Mouse (Mus musculus) E14TG2a.4 (cell line): ENCODE data around the gene Dhrs3.

Experiments
- H3K27me3 ChIP-seq: 2 replicates; pipeline ENCODE4 v1.6.1; 2014; ENCODE audit warnings: low read length, control low read depth; ENCODE audit not compliant: insufficient read depth
- H3K36me3 ChIP-seq: 2 replicates; pipeline ENCODE4 v1.6.1; 2014; ENCODE audit warnings: low read length, control low read depth; ENCODE audit not compliant: insufficient read depth
- H3K4me1 ChIP-seq: replicated peaks from 2 replicates; pipeline ENCODE4 v1.6.1; 2014; ENCODE audit warnings: low read depth, low read length, control low read depth
- H3K4me3 ChIP-seq: replicated peaks from 2 replicates; pipeline ENCODE4 v1.5.1; 2014; ENCODE audit warnings: mild to moderate bottlenecking, low read length
- H3K9me3 ChIP-seq: 2 replicates; pipeline ENCODE4 v1.6.1; 2014; ENCODE audit warnings: low read length, control low read depth
- CTCF ChIP-seq: conservative IDR thresholded peaks from 2 replicates; pipeline ENCODE4 v1.5.1; 2014; ENCODE audit warnings: low read length
- NANOG ChIP-seq: IDR thresholded peaks from 2 replicates; pipeline ENCODE4 v1.6.1; 2014; ENCODE audit warnings: borderline replicate concordance, low read length, mixed read lengths
- POU5F1 ChIP-seq: IDR thresholded peaks from 2 replicates; pipeline ENCODE4 v1.6.1; 2014; ENCODE audit warnings: low read length, borderline replicate concordance

Dhrs3 gene

GRCm38 (mm10) chr4:144951859-144952258 lies 59.2 kb downstream of the Dhrs3 start:
- H3K36me3 ChIP-seq = no peaks in the 10 kb centered on the region

GRCm38 (mm10) chr4:144953421-144953820 lies 60.8 kb downstream of the Dhrs3 start:
- Histone ChIP-seq H3K9me3 (no peaks in the 10 kb centered on the region), H3K4me3 (no peak overlapping the region), H3K36me3 (no peaks in the 10 kb centered on the region), H3K4me1 (no peaks in the 10 kb centered on the region; the same call in 1 of the 2 replicates), H3K27me3 (no peaks in the 10 kb centered on the region)
- TF ChIP-seq CTCF (no peak), POU5F1 (no peak), NANOG (no peak)

More at GRCm38 (mm10) chr4:144951859-144952258, 59.2 kb downstream of the Dhrs3 start:
- H3K4me1 ChIP-seq = no peaks in the 10 kb centered on the region; the same call in 1 of the 2 replicates
- H3K27me3 ChIP-seq = no peaks in the 10 kb centered on the region
- no peaks in the 10 kb centered on the region for H3K9me3 ChIP-seq
- H3K4me3 ChIP-seq = no peak overlapping the region
- TF ChIP-seq POU5F1 = no peak
- TF ChIP-seq NANOG = no peak
- TF ChIP-seq CTCF = no peak

- H3K27me3 ChIP-seq = no peaks in the 10 kb centered on the region
- TF ChIP-seq NANOG (no peak), POU5F1 (no peak), CTCF (no peak)
- no peaks in the 10 kb centered on the region for H3K36me3 ChIP-seq
- H3K4me1 ChIP-seq = no peaks in the 10 kb centered on the region
- H3K9me3 ChIP-seq = no peaks in the 10 kb centered on the region
- no peak overlapping the region for H3K4me3 ChIP-seq
These were observed 63.2 kb downstream of the Dhrs3 start for GRCm38 (mm10) chr4:144955863-144956262.

GRCm38 (mm10) chr4:144956293-144956692 lies 63.7 kb downstream of the Dhrs3 start:
- Histone ChIP-seq H3K36me3 (no peaks in the 10 kb centered on the region), H3K27me3 (no peaks in the 10 kb centered on the region), H3K4me3 (no peak overlapping the region), H3K9me3 (no peaks in the 10 kb centered on the region), H3K4me1 (no peaks in the 10 kb centered on the region)
- no peak for TF ChIP-seq NANOG
- no peak for TF ChIP-seq CTCF
- no peak for TF ChIP-seq POU5F1

GRCm38 (mm10) chr4:144957186-144957585 lies 64.6 kb downstream of the Dhrs3 start:
- Histone ChIP-seq H3K4me1 (no peaks in the 10 kb centered on the region), H3K27me3 (no peaks in the 10 kb centered on the region), H3K4me3 (no peak overlapping the region), H3K36me3 (no peaks in the 10 kb centered on the region), H3K9me3 (no peaks in the 10 kb centered on the region)
- no peak for TF ChIP-seq NANOG
- no peak for TF ChIP-seq POU5F1
- no peak for TF ChIP-seq CTCF

- H3K36me3 ChIP-seq = no peaks in the 10 kb centered on the region
- no peaks in the 10 kb centered on the region for H3K9me3 ChIP-seq
- TF ChIP-seq CTCF = no peak
- TF ChIP-seq POU5F1 = no peak
- TF ChIP-seq NANOG = no peak
- H3K27me3 ChIP-seq = no peaks in the 10 kb centered on the region
- no peak overlapping the region for H3K4me3 ChIP-seq
- no peaks in the 10 kb centered on the region for H3K4me1 ChIP-seq
These were observed 65.1 kb downstream of the Dhrs3 start for GRCm38 (mm10) chr4:144957721-144958120.

GRCm38 (mm10) chr4:144960188-144960904 lies 67.7 kb downstream of the Dhrs3 start:
- Histone ChIP-seq H3K4me1 (no peaks in the 10 kb centered on the region), H3K27me3 (no peaks in the 10 kb centered on the region)
- no peak for TF ChIP-seq NANOG
- TF ChIP-seq POU5F1 = no peak
- TF ChIP-seq CTCF = no peak

GRCm38 (mm10) chr4:144961232-144961631 lies 68.6 kb downstream of the Dhrs3 start:
- H3K9me3 ChIP-seq = no peaks in the 10 kb centered on the region
- H3K4me3 ChIP-seq = no peak overlapping the region
- no peaks in the 10 kb centered on the region for H3K4me1 ChIP-seq
- H3K36me3 ChIP-seq = no peaks in the 10 kb centered on the region
- no peak for TF ChIP-seq POU5F1
- no peak for TF ChIP-seq CTCF
- TF ChIP-seq NANOG = no peak
- no peaks in the 10 kb centered on the region for H3K27me3 ChIP-seq

More at GRCm38 (mm10) chr4:144960188-144960904, 67.7 kb downstream of the Dhrs3 start:
- no peaks in the 10 kb centered on the region for H3K36me3 ChIP-seq
- no peak overlapping the region for H3K4me3 ChIP-seq
- no peaks in the 10 kb centered on the region for H3K9me3 ChIP-seq

GRCm38 (mm10) chr4:144961696-144962095 lies 69.1 kb downstream of the Dhrs3 start:
- Histone ChIP-seq H3K9me3 (no peaks in the 10 kb centered on the region), H3K36me3 (no peaks in the 10 kb centered on the region), H3K4me3 (no peak overlapping the region), H3K4me1 (no peaks in the 10 kb centered on the region), H3K27me3 (no peaks in the 10 kb centered on the region)
- TF ChIP-seq NANOG (no peak), POU5F1 (no peak)
